Mouse (Mus musculus): ENCODE measurements around the gene Ppp2r3d.

Ppp2r3d gene

GRCm38 (mm10) chr9:124408564-124408963 lies 68.1 kb downstream of the Ppp2r3d start:
- DNase-seq = no peak
